Mouse (Mus musculus) heart, embryonic 15.5 days (tissue): ENCODE measurements around the gene Atl1. TPM values are rescaled to one million over a fixed set of nuclear protein-coding genes. Genes with fewer than 3 reads are reported as not detected.
A peak's percentile ranks its signal among the peaks of the same experiment; 100 is the strongest.

Experiments used
- ATAC-seq: fragments of 200-750 bp; cut with Nextera tagmentation; replicated peaks from 2 replicates; pipeline ENCODE4 v1.8.0; 2017; ENCODE audit warnings: low read depth, moderate TSS enrichment; ENCODE audit not compliant: insufficient number of reproducible peaks, insufficient read depth, low FRiP score
- H3K27ac ChIP-seq: fragments of 300-500 bp; sonication (generic); 2 replicates; pipeline ENCODE4 v1.5.1; 2015; ENCODE audit warnings: mild to moderate bottlenecking, inconsistent platforms
- H3K27me3 ChIP-seq: fragments of 300-500 bp; sonication (generic); 2 replicates; pipeline ENCODE4 v1.6.1; 2015; ENCODE audit warnings: inconsistent platforms
- H3K36me3 ChIP-seq: fragments of 300-500 bp; sonication (generic); 2 replicates; pipeline ENCODE4 v1.6.1; 2015; ENCODE audit warnings: mild to moderate bottlenecking, inconsistent platforms
- H3K4me1 ChIP-seq: fragments of 300-500 bp; sonication (generic); replicated peaks from 2 replicates; pipeline ENCODE4 v1.6.1; 2015; ENCODE audit warnings: inconsistent platforms
- H3K4me2 ChIP-seq: fragments of 300-500 bp; sonication (generic); 2 replicates; pipeline ENCODE4 v1.6.1; 2015; ENCODE audit warnings: inconsistent platforms, mild to moderate bottlenecking, moderate library complexity
- H3K4me3 ChIP-seq: fragments of 300-500 bp; sonication (generic); 2 replicates; pipeline ENCODE4 v1.5.1; 2015; ENCODE audit warnings: mild to moderate bottlenecking, inconsistent platforms
- H3K9ac ChIP-seq: fragments of 300-500 bp; sonication (generic); 2 replicates; pipeline ENCODE4 v1.6.1; 2015; ENCODE audit warnings: mild to moderate bottlenecking, inconsistent platforms
- H3K9me3 ChIP-seq: fragments of 300-500 bp; sonication (generic); replicated peaks from 2 replicates; pipeline ENCODE4 v1.6.1; 2016; ENCODE audit warnings: inconsistent platforms
- WGBS: fragments of 180-500 bp; shearing (Covaris S2); methylation state at CpG from one replicate; pipeline ENCODE4 v1.1.7; 2015; ENCODE audit warnings: mixed read lengths; 5-methylcytosine and 5-hydroxymethylcytosine counted together
- polyA plus RNA-seq: library from polyadenylated mRNA; unstranded; fragments of >200 nt; fragmentation: Nextera tagmentation; extraction: Ambion mirVana; gene quantifications from 2 replicates; pipeline ENCODE4 v1.2.1, GENCODE M21; 2015

Atl1 gene
- polyA plus RNA-seq, 1 experiment from 2014 or later, result 6.6 TPM

DNA sequence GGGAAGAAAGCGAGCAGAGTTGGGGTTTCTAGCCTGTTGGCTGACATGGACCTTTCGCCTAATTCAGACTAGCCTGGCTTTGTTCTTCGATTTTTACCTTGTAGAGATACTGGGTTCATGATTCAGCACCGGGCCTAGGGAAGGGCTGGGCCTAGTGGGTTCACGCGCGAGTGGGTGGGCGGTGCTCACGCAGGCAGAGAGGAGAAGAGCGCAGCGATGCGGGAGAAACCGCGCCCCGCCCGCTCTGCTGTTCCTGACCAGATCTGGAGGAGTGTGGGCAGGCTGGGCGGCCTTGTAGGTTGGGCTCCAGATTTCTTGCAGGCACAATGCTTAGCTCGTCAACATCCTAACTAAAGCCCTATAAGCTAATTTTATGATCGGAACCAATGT lies 16.1 kb downstream of the Atl1 start:
- Histone ChIP-seq H3K36me3 (no peaks in the 10 kb centered on the region), H3K4me2 (peak overlapping the region; percentile 65), H3K4me1 (peaks cover 14% of the 10 kb centered on the region), H3K9ac (no peak overlapping the region), H3K4me3 (no peak overlapping the region), H3K27ac (no peak overlapping the region), H3K9me3 (no peaks in the 10 kb centered on the region), H3K27me3 (no peaks in the 10 kb centered on the region)
- no peak for ATAC-seq
- 44% methylated on average over 19 of the region's 19 CpGs for WGBS

DNA sequence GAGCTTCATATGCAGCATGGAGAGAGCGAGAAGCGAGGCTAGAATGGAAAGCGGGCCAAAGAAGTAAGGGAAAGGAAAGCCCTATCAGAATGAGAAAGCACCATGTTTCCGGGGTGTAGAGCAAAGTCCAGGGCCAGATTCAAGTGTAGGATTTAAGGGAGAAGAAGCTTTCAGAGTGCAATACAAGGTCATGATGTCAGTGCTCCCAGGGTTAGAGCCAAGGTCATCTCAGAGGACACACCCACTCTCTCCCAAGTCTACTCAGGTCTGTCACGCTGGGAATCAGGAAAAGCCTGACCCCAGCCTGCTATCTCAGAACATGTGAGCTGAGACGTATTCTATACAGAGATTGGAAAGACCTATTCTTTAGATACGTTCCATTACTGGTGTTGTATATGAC lies 19.5 kb downstream of the Atl1 start:
- WGBS, result 81% methylated on average over 7 of the region's 7 CpGs
- no peak overlapping the region for H3K27ac ChIP-seq
- H3K9ac ChIP-seq, result no peak overlapping the region
- H3K27me3 ChIP-seq, result no peaks in the 10 kb centered on the region
- no peak for ATAC-seq
- no peaks in the 10 kb centered on the region for H3K9me3 ChIP-seq
- no peak overlapping the region for H3K4me2 ChIP-seq
- peaks cover 14% of the 10 kb centered on the region for H3K4me1 ChIP-seq
- no peaks in the 10 kb centered on the region for H3K36me3 ChIP-seq
- H3K4me3 ChIP-seq, result no peak overlapping the region

DNA sequence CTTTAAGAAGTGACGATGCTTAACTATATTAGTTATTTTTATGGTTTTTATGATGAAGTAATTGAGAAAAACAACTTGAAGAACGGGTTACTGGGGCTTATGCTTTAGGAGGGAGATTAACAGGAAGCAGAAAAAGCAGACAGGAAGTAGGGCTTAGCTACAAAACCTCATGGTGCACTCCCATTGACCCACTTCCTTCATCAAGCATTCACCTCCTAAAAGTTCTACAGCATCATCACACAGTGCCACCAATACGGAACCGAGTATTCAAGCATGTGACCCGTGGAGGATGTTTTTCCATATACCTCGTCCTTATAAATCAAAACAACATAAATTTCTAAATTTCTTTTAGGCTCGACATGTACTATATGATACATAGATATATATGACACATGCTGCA lies 20.3 kb downstream of the Atl1 start:
- WGBS, result 81% methylated on average over 7 of the region's 7 CpGs
- H3K4me3 ChIP-seq, result no peak overlapping the region
- no peaks in the 10 kb centered on the region for H3K36me3 ChIP-seq
- H3K9ac ChIP-seq, result no peak overlapping the region
- no peaks in the 10 kb centered on the region for H3K9me3 ChIP-seq
- no peaks in the 10 kb centered on the region for H3K27me3 ChIP-seq
- H3K4me2 ChIP-seq, result no peak overlapping the region
- peaks cover 9% of the 10 kb centered on the region for H3K4me1 ChIP-seq
- H3K27ac ChIP-seq, result no peak overlapping the region
- ATAC-seq, result no peak

DNA sequence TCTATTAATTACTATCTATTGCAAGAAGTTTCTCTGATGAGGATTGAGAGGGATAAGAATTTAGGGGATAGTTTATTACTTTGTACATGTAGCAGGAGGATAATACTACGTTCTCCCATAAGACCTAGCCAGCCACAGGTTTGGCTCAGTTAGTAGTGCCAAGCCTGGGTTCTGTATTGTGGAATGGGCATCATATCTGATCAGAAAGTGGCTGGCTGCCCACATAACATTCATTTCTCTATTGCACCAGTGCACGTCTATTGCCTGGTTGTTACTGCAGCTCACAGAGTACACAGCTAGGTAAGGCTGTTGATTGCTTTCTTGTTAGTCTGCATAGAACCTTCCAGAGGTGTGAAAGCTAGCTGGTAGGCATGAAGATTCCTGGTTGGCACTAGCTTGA lies 25.5 kb downstream of the Atl1 start:
- no peaks in the 10 kb centered on the region for H3K4me1 ChIP-seq
- H3K36me3 ChIP-seq, result no peaks in the 10 kb centered on the region
- no peak overlapping the region for H3K9ac ChIP-seq
- no peak overlapping the region for H3K4me3 ChIP-seq
- 65% methylated on average over 2 of the region's 2 CpGs for WGBS
- H3K9me3 ChIP-seq, result no peaks in the 10 kb centered on the region
- H3K27ac ChIP-seq, result no peak overlapping the region
- H3K27me3 ChIP-seq, result no peaks in the 10 kb centered on the region
- H3K4me2 ChIP-seq, result no peak overlapping the region
- ATAC-seq, result no peak

DNA sequence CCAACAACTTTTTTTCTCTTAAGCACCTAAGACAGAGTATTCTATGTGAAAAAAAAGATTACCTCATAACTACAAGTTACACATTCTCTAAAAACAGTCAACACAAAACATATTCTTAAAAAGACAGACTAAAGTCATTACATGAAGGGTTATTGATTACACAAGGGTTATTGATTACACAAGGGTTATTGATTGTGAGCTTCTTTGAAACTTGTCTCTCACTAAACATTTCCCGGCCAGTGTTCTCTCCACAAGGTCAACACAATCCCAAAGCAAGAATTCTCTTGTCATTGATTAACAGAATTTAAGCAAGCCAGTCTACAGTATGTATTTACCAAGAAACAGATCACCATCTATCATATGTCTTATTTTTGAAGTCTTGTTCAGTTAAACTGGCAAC lies 29.7 kb downstream of the Atl1 start:
- H3K27ac ChIP-seq, result no peak overlapping the region
- 76% methylated on average over 1 of the region's 1 CpGs for WGBS
- H3K9ac ChIP-seq, result no peak overlapping the region
- no peak overlapping the region for H3K4me2 ChIP-seq
- H3K27me3 ChIP-seq, result no peaks in the 10 kb centered on the region
- no peaks in the 10 kb centered on the region for H3K4me1 ChIP-seq
- no peaks in the 10 kb centered on the region for H3K9me3 ChIP-seq
- no peak for ATAC-seq
- H3K4me3 ChIP-seq, result no peak overlapping the region
- no peaks in the 10 kb centered on the region for H3K36me3 ChIP-seq

DNA sequence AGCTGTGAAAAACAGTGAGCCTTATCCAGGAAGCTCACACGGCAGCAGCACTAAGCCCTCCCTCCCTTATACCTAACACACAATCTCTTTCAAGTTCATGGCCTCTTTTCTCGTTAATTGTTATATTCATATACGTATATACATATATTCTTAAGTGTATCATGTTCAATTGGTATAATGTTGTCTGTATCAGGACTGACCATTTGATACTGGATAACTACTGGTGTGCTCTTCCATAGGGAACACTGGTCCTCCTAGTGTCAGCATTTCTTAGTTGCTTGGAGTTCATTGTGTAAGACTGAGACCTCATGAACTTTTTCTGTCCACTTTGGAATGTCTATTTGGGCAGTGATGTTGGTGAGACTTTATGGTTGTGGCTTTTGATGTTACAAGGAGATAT lies 30.7 kb downstream of the Atl1 start:
- no peak overlapping the region for H3K4me2 ChIP-seq
- H3K4me3 ChIP-seq, result no peak overlapping the region
- no peaks in the 10 kb centered on the region for H3K4me1 ChIP-seq
- no peaks in the 10 kb centered on the region for H3K9me3 ChIP-seq
- H3K27me3 ChIP-seq, result no peaks in the 10 kb centered on the region
- H3K36me3 ChIP-seq, result no peaks in the 10 kb centered on the region
- no peak overlapping the region for H3K27ac ChIP-seq
- 76% methylated on average over 3 of the region's 3 CpGs for WGBS
- H3K9ac ChIP-seq, result no peak overlapping the region
- no peak for ATAC-seq

DNA sequence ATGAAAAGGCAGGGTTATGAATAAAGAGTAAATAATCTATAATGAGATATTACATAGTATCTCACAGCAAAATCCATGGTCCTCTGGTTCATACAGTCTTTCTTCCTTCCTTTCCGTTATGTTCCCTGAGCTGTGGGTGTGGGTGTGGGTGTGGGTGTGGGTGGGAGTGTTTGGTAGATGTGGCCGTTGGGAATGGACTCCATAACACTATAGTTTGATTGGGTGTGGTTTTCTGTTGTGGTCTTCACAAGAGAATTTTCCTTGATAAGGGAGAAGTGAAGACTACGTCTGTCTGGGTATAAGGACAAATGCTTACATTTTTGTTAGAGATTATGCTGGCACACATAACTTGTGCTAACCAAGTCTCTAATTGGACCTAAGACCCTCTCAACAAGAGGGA lies 31.2 kb downstream of the Atl1 start:
- no peak overlapping the region for H3K4me2 ChIP-seq
- H3K9ac ChIP-seq, result no peak overlapping the region
- no peaks in the 10 kb centered on the region for H3K27me3 ChIP-seq
- no peak overlapping the region for H3K4me3 ChIP-seq
- 58% methylated on average over 3 of the region's 3 CpGs for WGBS
- H3K9me3 ChIP-seq, result no peaks in the 10 kb centered on the region
- no peaks in the 10 kb centered on the region for H3K4me1 ChIP-seq
- no peak for ATAC-seq
- H3K27ac ChIP-seq, result no peak overlapping the region
- H3K36me3 ChIP-seq, result no peaks in the 10 kb centered on the region

DNA sequence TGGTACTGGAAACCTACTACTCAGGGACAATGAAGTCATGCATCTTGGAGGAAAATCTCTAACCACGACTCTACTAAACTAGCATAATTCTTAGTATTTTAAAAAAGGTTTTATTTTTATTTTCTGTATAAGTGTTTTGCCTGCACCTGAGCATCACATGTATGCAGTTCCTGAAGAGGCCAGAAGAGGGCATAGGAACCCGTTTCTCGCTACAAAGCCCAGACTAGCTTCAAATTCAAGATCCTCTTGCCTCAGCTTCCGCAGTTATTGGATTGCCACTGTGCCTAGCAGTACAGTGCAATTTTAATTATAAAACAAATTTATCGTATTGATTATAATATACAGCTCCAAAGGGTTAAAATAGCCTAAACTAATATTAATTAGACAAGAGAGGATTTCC lies 31.6 kb downstream of the Atl1 start:
- Histone ChIP-seq H3K36me3 (no peaks in the 10 kb centered on the region), H3K9ac (no peak overlapping the region), H3K27me3 (no peaks in the 10 kb centered on the region), H3K4me3 (no peak overlapping the region), H3K27ac (no peak overlapping the region), H3K4me2 (no peak overlapping the region), H3K9me3 (no peaks in the 10 kb centered on the region), H3K4me1 (no peaks in the 10 kb centered on the region)
- ATAC-seq, result no peak
- 14% methylated on average over 5 of the region's 5 CpGs for whole genome bisulfite sequencing

DNA sequence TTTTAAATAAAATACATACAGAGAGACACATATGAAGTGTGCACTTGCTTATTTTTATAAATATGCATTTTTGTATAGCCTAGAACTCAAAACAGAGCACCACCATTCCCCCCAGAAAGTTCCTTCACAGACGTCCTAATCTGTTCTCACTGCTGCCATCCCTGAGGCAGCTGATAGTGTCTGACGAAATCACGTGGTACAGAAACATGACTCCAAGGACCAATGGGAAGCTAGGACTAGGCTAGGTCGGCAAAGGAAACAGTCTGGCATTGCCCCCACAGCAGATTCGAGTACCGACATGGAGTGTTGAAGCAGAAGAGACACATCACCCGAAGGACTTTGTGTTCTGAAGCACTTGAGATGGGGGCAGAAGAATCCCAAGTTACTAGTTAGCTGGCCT lies 34.3 kb downstream of the Atl1 start:
- no peak overlapping the region for H3K4me2 ChIP-seq
- no peaks in the 10 kb centered on the region for H3K9me3 ChIP-seq
- ATAC-seq, result no peak
- no peak overlapping the region for H3K9ac ChIP-seq
- H3K36me3 ChIP-seq, result no peaks in the 10 kb centered on the region
- WGBS, result 37% methylated on average over 7 of the region's 7 CpGs
- H3K4me1 ChIP-seq, result no peaks in the 10 kb centered on the region
- H3K27ac ChIP-seq, result no peak overlapping the region
- no peaks in the 10 kb centered on the region for H3K27me3 ChIP-seq
- no peak overlapping the region for H3K4me3 ChIP-seq

DNA sequence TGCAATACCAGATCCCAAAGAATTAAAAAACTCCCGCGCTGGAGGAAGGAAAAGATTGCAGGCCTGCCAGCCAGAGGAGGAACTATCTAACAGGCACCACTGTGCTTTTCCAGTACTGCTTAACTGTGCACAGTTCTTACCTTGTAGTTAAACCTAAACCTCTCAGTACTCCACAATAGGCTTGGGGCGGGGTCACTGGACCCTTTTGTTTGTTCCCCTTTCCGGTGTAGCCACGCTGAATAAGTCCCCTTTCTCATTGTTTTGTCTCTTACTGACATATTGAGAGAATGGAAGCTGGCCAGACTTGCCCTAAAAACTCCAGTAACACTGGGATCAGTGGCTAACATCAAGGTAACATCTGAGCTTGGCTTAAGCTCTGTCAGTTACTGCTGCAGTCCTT lies 45.3 kb downstream of the Atl1 start:
- Histone ChIP-seq H3K4me3 (no peak overlapping the region), H3K36me3 (peaks cover 3% of the 10 kb centered on the region; the same call in 1 of the 2 replicates), H3K27ac (no peak overlapping the region), H3K4me1 (peaks cover 3% of the 10 kb centered on the region), H3K4me2 (no peak overlapping the region), H3K9me3 (no peaks in the 10 kb centered on the region), H3K9ac (no peak overlapping the region), H3K27me3 (no peaks in the 10 kb centered on the region)
- WGBS, result 79% methylated on average over 5 of the region's 5 CpGs
- ATAC-seq, result no peak

DNA sequence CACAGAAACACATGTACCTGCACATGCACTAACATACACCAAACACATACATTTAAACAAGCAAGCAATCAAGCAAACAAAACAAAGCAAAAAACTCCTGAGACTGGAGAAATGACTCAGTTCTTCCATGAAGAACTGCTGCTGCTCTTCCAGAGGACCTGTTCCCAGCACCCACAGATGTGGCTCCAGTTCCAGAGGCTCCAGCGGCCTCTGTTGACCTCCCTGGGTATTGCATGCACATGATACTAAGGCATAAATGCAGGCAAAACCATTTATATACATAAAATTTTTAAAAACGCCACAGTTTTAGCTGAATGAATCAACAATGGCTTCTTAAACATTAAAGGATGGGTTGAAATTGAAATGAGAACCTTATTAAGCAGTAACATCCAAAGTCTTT lies 46.9 kb downstream of the Atl1 start:
- H3K4me1 ChIP-seq, result peaks cover 3% of the 10 kb centered on the region
- no peaks in the 10 kb centered on the region for H3K27me3 ChIP-seq
- H3K9me3 ChIP-seq, result no peaks in the 10 kb centered on the region
- no peak for ATAC-seq
- peaks cover 3% of the 10 kb centered on the region; the same call in 1 of the 2 replicates for H3K36me3 ChIP-seq
- WGBS, result 57% methylated on average over 2 of the region's 2 CpGs
- H3K9ac ChIP-seq, result no peak overlapping the region
- no peak overlapping the region for H3K27ac ChIP-seq
- no peak overlapping the region for H3K4me2 ChIP-seq
- no peak overlapping the region for H3K4me3 ChIP-seq

DNA sequence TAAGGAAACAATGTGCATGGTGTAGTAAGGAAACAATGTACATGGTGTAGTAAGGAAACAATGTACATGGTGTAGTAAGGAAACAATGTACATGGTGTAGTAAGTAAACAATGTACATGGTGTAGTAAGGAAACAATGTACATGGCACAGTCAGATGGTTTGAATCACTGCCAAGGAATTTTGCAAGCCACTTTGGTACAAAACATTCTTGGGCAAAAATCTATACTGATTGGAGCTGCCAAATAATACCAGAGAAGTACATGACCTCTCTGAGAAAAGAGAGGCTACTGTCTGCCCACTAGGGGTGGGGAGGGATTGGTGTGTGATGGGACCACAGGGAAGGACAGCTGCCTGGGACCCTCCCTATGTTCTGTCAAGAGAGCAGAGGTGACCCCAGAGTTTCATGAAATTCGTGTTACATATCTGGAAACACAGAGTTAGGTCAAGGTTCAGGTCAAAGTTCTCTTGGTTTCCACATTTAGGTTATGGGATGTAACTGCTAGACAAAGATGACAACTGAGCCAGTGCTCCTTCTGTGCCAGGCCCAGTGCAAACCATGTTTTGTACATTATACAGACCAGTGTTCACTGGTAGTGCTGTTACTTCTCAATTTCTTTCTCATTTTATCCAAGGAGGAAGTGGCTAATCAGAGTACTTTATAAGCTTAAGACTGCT lies 49.4 kb downstream of the Atl1 start:
- Histone ChIP-seq H3K4me2 (no peak overlapping the region), H3K9me3 (no peaks in the 10 kb centered on the region), H3K27ac (no peak overlapping the region), H3K4me3 (no peak overlapping the region), H3K9ac (no peak overlapping the region), H3K4me1 (peaks cover 4% of the 10 kb centered on the region), H3K27me3 (no peaks in the 10 kb centered on the region), H3K36me3 (peaks cover 3% of the 10 kb centered on the region; the same call in 1 of the 2 replicates)
- WGBS, result 63% methylated on average over 1 of the region's 1 CpGs
- no peak for ATAC-seq
